ENCODE assay signal across 8 mouse cellular contexts in genomic region chr13:49215128-49215503, GRCm38 (mm10). TPM values are rescaled to one million over a fixed set of nuclear protein-coding genes. Genes with fewer than 3 reads are reported as not detected.
DNase-seq lines count a peak whose midpoint lies in the region; ATAC-seq and TF ChIP-seq lines count a peak whose summit lies in the region.

No protein-coding gene starts in this region.

- no peak for TF ChIP-seq POLR2A in heart, adult 2 months (IDR thresholded peaks at IDR 0.05; ENCODE audit: insufficient read depth, low read depth, low read length)
- TF ChIP-seq POLR2A in thymus, adult 2 months (IDR thresholded peaks at IDR 0.05; ENCODE audit: control insufficient read depth, extremely low read depth, insufficient read depth, low read length, poor library complexity), result no peak

- TF ChIP-seq EP300 in heart, adult 2 months (IDR thresholded peaks at IDR 0.05; ENCODE audit: insufficient read depth, low read depth, low read length), result no peak
- no peak for TF ChIP-seq EP300 in stomach, postnatal 0 days (optimal IDR thresholded peaks at IDR 0.05)

- no peak for ATAC-seq in liver, embryonic 11.5 days (replicated peaks; ENCODE audit: low FRiP score)
- ATAC-seq in stomach, postnatal 0 days (ENCODE audit: low FRiP score, low TSS enrichment), result no peak

- H3K4me2 ChIP-seq in liver, embryonic 11.5 days, result peak overlapping the region; percentile 97
- peak overlapping the region; percentile 74 for H3K4me2 ChIP-seq in stomach, postnatal 0 days (replicated peaks; ENCODE audit: low read depth)

- peaks cover 2% of the 10 kb centered on the region; the same call in 1 of the 2 replicates for H3K79me2 ChIP-seq in heart, adult 2 months (replicated peaks; ENCODE audit: control insufficient read depth, insufficient read depth, low read length)

- H3K4me3 ChIP-seq in heart, adult 2 months, result peak overlapping the region; percentile 87
- peak overlapping the region; percentile 68 for H3K4me3 ChIP-seq in thymus, adult 2 months (ENCODE audit: control insufficient read depth, insufficient read depth, low read length)
- peak overlapping the region; percentile 76 for H3K4me3 ChIP-seq in liver, embryonic 11.5 days (ENCODE audit: low read depth, low read length)
- H3K4me3 ChIP-seq in stomach, postnatal 0 days (ENCODE audit: low read depth, low read length), result peak overlapping the region; percentile 96

- DNase-seq in heart, adult 2 months, result no peak
- DNase-seq in heart, postnatal 36 days, result no peak
- DNase-seq in thymus, adult 2 months, result no peak
- no peak for DNase-seq in thymus, postnatal 36 days
- no peak for DNase-seq in liver, embryonic 11.5 days (ENCODE audit: low spot score)
- no peak for DNase-seq in stomach, postnatal 0 days (ENCODE audit: low spot score)
- no peak for DNase-seq in layer of hippocampus, adult 9-11 months
- no peak for DNase-seq in spleen, postnatal 10 days (ENCODE audit: low spot score in 2 of 2)

- peak overlapping the region; percentile 97 for H3K27ac ChIP-seq in heart, adult 2 months
- H3K27ac ChIP-seq in thymus, adult 2 months (ENCODE audit: control insufficient read depth, insufficient read depth, low read length), result no peak overlapping the region
- H3K27ac ChIP-seq in liver, embryonic 11.5 days (ENCODE audit: low read depth, low read length), result no peak overlapping the region
- H3K27ac ChIP-seq in stomach, postnatal 0 days (replicated peaks), result peak overlapping the region; percentile 95; the same call in 1 of the 2 replicates

- 8% methylated on average over 5 of the region's 5 CpGs for WGBS in heart, adult 2 months
- 13% methylated on average over 5 of the region's 5 CpGs for WGBS in thymus, adult 2 months
- 9% methylated on average over 5 of the region's 5 CpGs for WGBS in liver, embryonic 11.5 days
- 10% methylated on average over 5 of the region's 5 CpGs for WGBS in stomach, postnatal 0 days

- TF ChIP-seq CTCF in heart, adult 2 months (IDR thresholded peaks at IDR 0.05), result no peak
- TF ChIP-seq CTCF in thymus, adult 2 months (IDR thresholded peaks at IDR 0.05; ENCODE audit: borderline replicate concordance, control insufficient read depth, extremely low read depth, insufficient read depth, low read length, poor library complexity), result no peak
- no peak for TF ChIP-seq CTCF in stomach, postnatal 0 days (IDR thresholded peaks at IDR 0.05; ENCODE audit: low read depth)

- H3K4me1 ChIP-seq in heart, adult 2 months (ENCODE audit: control insufficient read depth, insufficient read depth, low read length), result peaks cover 18% of the 10 kb centered on the region
- H3K4me1 ChIP-seq in thymus, adult 2 months (replicated peaks; ENCODE audit: control insufficient read depth, insufficient read depth, low read length), result peaks cover 20% of the 10 kb centered on the region
- H3K4me1 ChIP-seq in liver, embryonic 11.5 days (replicated peaks; ENCODE audit: control insufficient read depth, insufficient read depth, low read length), result peaks cover 9% of the 10 kb centered on the region; the same call in 1 of the 2 replicates
- H3K4me1 ChIP-seq in stomach, postnatal 0 days (replicated peaks; ENCODE audit: control insufficient read depth, insufficient read depth), result peaks cover 12% of the 10 kb centered on the region

- no peaks in the 10 kb centered on the region for H3K9me3 ChIP-seq in liver, embryonic 11.5 days (ENCODE audit: control insufficient read depth, low read length)
- H3K9me3 ChIP-seq in stomach, postnatal 0 days (ENCODE audit: control insufficient read depth, low read length), result no peaks in the 10 kb centered on the region

- H3K27me3 ChIP-seq in heart, adult 2 months (ENCODE audit: control insufficient read depth, insufficient read depth, low read length), result no peaks in the 10 kb centered on the region
- no peaks in the 10 kb centered on the region for H3K27me3 ChIP-seq in thymus, adult 2 months (ENCODE audit: control insufficient read depth, insufficient read depth, low read length)
- H3K27me3 ChIP-seq in liver, embryonic 11.5 days (replicated peaks; ENCODE audit: control insufficient read depth, insufficient read depth, low read length), result no peaks in the 10 kb centered on the region
- H3K27me3 ChIP-seq in stomach, postnatal 0 days (ENCODE audit: control insufficient read depth, insufficient read depth, low read length), result no peaks in the 10 kb centered on the region

- peak overlapping the region; percentile 81 for H3K9ac ChIP-seq in heart, adult 2 months (ENCODE audit: low read depth, low read length)
- H3K9ac ChIP-seq in liver, embryonic 11.5 days (ENCODE audit: low read depth, low read length), result peak overlapping the region; percentile 76; the same call in 1 of the 2 replicates
- peak overlapping the region; percentile 95 for H3K9ac ChIP-seq in stomach, postnatal 0 days (ENCODE audit: low read length)

- H3K36me3 ChIP-seq in heart, adult 2 months (ENCODE audit: control insufficient read depth, insufficient read depth, low read length), result no peaks in the 10 kb centered on the region
- no peaks in the 10 kb centered on the region for H3K36me3 ChIP-seq in thymus, adult 2 months (ENCODE audit: control insufficient read depth, insufficient read depth, low read length)
- H3K36me3 ChIP-seq in liver, embryonic 11.5 days (ENCODE audit: control insufficient read depth, insufficient read depth, low read length), result no peaks in the 10 kb centered on the region
- no peaks in the 10 kb centered on the region for H3K36me3 ChIP-seq in stomach, postnatal 0 days (ENCODE audit: control insufficient read depth, insufficient read depth, low read length)

- intact Hi-C loops in heart, adult 2 months (cut with DNase I), result loop anchor here (5.0 to 10.0 kb wide), 2 partner anchors 170 to 437 kb away; partner anchors contain the start of genes Cenpp and Nol8
- intact Hi-C loops in heart, postnatal 36 days (cut with DNase I), result loop anchor here (5.0 to 10.0 kb wide), 2 partner anchors 167 to 440 kb away; partner anchors contain the start of genes Cenpp and Nol8

RNA-seq across cellular contexts. Expression of gene Card19, which starts 0.7 kb away (rescaled TPM):
- total RNA-seq in heart, adult 2 months (2021), result 100 to 1,000 TPM; 138 to 184 TPM
- polyA plus RNA-seq in heart, adult 2 months (2012; rRNA removed), result 179 and 234 TPM in 2 replicates
- total RNA-seq in heart, postnatal 36 days (2021), result 100 to 1,000 TPM; 152 to 164 TPM
- 79.1 and 86.2 TPM in 2 replicates for polyA plus RNA-seq in thymus, adult 2 months (2012; rRNA removed)
- polyA plus RNA-seq in liver, embryonic 11.5 days (2014; fragmentation: Nextera tagmentation; extraction: Ambion mirVana), result 23.1 and 26.2 TPM in 2 replicates
- polyA plus RNA-seq in stomach, postnatal 0 days (2015; fragmentation: Nextera tagmentation; extraction: Ambion mirVana), result 83.5 and 86.2 TPM in 2 replicates

RNA-seq across cellular contexts. Expression of gene Ninj1, which starts 27.8 kb away (rescaled TPM):
- 100 to 1,000 TPM; 108 to 152 TPM for total RNA-seq in heart, adult 2 months (2021)
- polyA plus RNA-seq in heart, adult 2 months (2012; rRNA removed), result 157 and 220 TPM in 2 replicates
- total RNA-seq in heart, postnatal 36 days (2021), result 100 to 1,000 TPM; 110 to 136 TPM
- polyA plus RNA-seq in thymus, adult 2 months (2012; rRNA removed), result 98.1 and 113 TPM in 2 replicates
- polyA plus RNA-seq in liver, embryonic 11.5 days (2014; fragmentation: Nextera tagmentation; extraction: Ambion mirVana), result 54.2 and 59.8 TPM in 2 replicates
- 76.3 and 83.1 TPM in 2 replicates for polyA plus RNA-seq in stomach, postnatal 0 days (2015; fragmentation: Nextera tagmentation; extraction: Ambion mirVana)

RNA-seq across cellular contexts. Expression of gene Susd3, which starts 33.4 kb away (rescaled TPM):
- under 1 TPM; 0.32 to 0.63 TPM for total RNA-seq in heart, adult 2 months (2021)
- 1.1 and 1.4 TPM in 2 replicates for polyA plus RNA-seq in heart, adult 2 months (2012; rRNA removed)
- total RNA-seq in heart, postnatal 36 days (2021), result 1 to 10 TPM; 1.1 to 1.3 TPM
- 13.1 and 16.2 TPM in 2 replicates for polyA plus RNA-seq in thymus, adult 2 months (2012; rRNA removed)
- polyA plus RNA-seq in liver, embryonic 11.5 days (2014; fragmentation: Nextera tagmentation; extraction: Ambion mirVana), result 4.4 and 5.2 TPM in 2 replicates
- polyA plus RNA-seq in stomach, postnatal 0 days (2015; fragmentation: Nextera tagmentation; extraction: Ambion mirVana), result 1.0 and 1.2 TPM in 2 replicates

Comparison
In these comparisons a context has a peak if more than half of its experiments do, and no peak if none do; other contexts are left out.
1. H3K27ac ChIP-seq: peak in heart, adult 2 months (single experiment) and stomach, postnatal 0 days (single experiment); none in thymus, adult 2 months (single experiment) and liver, embryonic 11.5 days (single experiment).
2. Peak in every context shown above with its lines, with median percentiles within 50 percentile points of each other: H3K4me3 ChIP-seq and H3K9ac ChIP-seq.